ENCODE assay signal across 9 mouse cellular contexts in genomic region chr7:126847421-126848398, GRCm38 (mm10). TPM values are rescaled to one million over a fixed set of nuclear protein-coding genes. Genes with fewer than 3 reads are reported as not detected.
A peak's percentile ranks its signal among the peaks of the same experiment; 100 is the strongest.
DNase-seq lines count a peak whose midpoint lies in the region; ATAC-seq lines count a peak whose summit lies in the region.
"Had no signal": no experiment of that assay in that cellular context is flagged by ENCODE, and none has a peak within 500 bp of the region (broad histone marks: within the 10 kb centered on the region; RNA-seq: fewer than 3 reads in every experiment).

No protein-coding gene starts in this region.

- peaks cover 12% of the 10 kb centered on the region for H3K27me3 ChIP-seq in hindbrain, embryonic 11.5 days (ENCODE audit: control insufficient read depth, insufficient read depth, low read length)
- peaks cover 20% of the 10 kb centered on the region for H3K27me3 ChIP-seq in midbrain, embryonic 13.5 days

- peak; percentile 53; the same call in 1 of the 2 replicates for ATAC-seq in hindbrain, embryonic 11.5 days (ENCODE audit: low FRiP score)
- ATAC-seq in midbrain, embryonic 13.5 days = peak; percentile 68
- ATAC-seq in frontal cortex, adult (ENCODE audit: low TSS enrichment) = no peak

- peak overlapping the region; percentile 100 for H3K4me2 ChIP-seq in hindbrain, embryonic 11.5 days (replicated peaks; ENCODE audit: low read depth, low read length)
- H3K4me2 ChIP-seq in midbrain, embryonic 13.5 days (replicated peaks) = peak overlapping the region; percentile 99

- no peaks in the 10 kb centered on the region for H3K9me3 ChIP-seq in hindbrain, embryonic 11.5 days (ENCODE audit: control insufficient read depth, low read length)
- H3K9me3 ChIP-seq in midbrain, embryonic 13.5 days = no peaks in the 10 kb centered on the region

- no peak overlapping the region for H3K27ac ChIP-seq in hindbrain, embryonic 11.5 days (ENCODE audit: low read depth, low read length)
- no peak overlapping the region for H3K27ac ChIP-seq in midbrain, embryonic 13.5 days

- H3K4me1 ChIP-seq in hindbrain, embryonic 11.5 days (replicated peaks; ENCODE audit: control insufficient read depth, insufficient read depth, low read length) = peaks cover 9% of the 10 kb centered on the region
- peaks cover 27% of the 10 kb centered on the region for H3K4me1 ChIP-seq in midbrain, embryonic 13.5 days (replicated peaks)

- H3K4me3 ChIP-seq in hindbrain, embryonic 11.5 days (ENCODE audit: low read depth, low read length) = peak overlapping the region; percentile 50
- H3K4me3 ChIP-seq in midbrain, embryonic 13.5 days (replicated peaks) = peak overlapping the region; percentile 53

- DNase-seq in cerebellum, postnatal 10 days = peak; percentile 69 to 73
- no peak for DNase-seq in cerebellum, adult 11 months
- DNase-seq in ovary, postnatal 36 days (ENCODE audit: low spot score) = peak; percentile 42
- no peak for DNase-seq in ovary, adult 18-20 months (ENCODE audit: low spot score)
- DNase-seq in hindbrain, embryonic 11.5 days (ENCODE audit: low spot score) = peak; percentile 76
- DNase-seq in frontal cortex, postnatal 25 days (ENCODE audit: low spot score in 2 of 2) = no peak

- no peaks in the 10 kb centered on the region for H3K36me3 ChIP-seq in hindbrain, embryonic 11.5 days (ENCODE audit: control insufficient read depth, insufficient read depth, low read length)
- peaks cover 13% of the 10 kb centered on the region for H3K36me3 ChIP-seq in midbrain, embryonic 13.5 days

- under 1% methylated on average over 71 of the region's 74 CpGs for WGBS in hindbrain, embryonic 11.5 days
- WGBS in midbrain, embryonic 13.5 days = under 1% methylated on average over 70 of the region's 74 CpGs

- H3K9ac ChIP-seq in hindbrain, embryonic 11.5 days (ENCODE audit: low read depth, low read length) = peak overlapping the region; percentile 68
- peak overlapping the region; percentile 74 for H3K9ac ChIP-seq in midbrain, embryonic 13.5 days (replicated peaks)

RNA-seq across cellular contexts. Expression of gene Doc2a, which starts 0.5 kb away (rescaled TPM):
- polyA plus RNA-seq in hindbrain, embryonic 11.5 days (2014; fragmentation: Nextera tagmentation; extraction: Ambion mirVana) = 3.4 and 3.7 TPM in 2 replicates
- 5.3 and 8.5 TPM in 2 replicates for polyA plus RNA-seq in midbrain, embryonic 13.5 days (2015; fragmentation: Nextera tagmentation; extraction: Ambion mirVana)
- polyA plus RNA-seq: gonadal fat pad, adult 2 months had no signal

RNA-seq across cellular contexts. Expression of gene Hirip3, which starts 14.1 kb away (rescaled TPM):
- 22.0 and 25.2 TPM in 2 replicates for polyA plus RNA-seq in hindbrain, embryonic 11.5 days (2014; fragmentation: Nextera tagmentation; extraction: Ambion mirVana)
- 26.8 and 28.5 TPM in 2 replicates for polyA plus RNA-seq in midbrain, embryonic 13.5 days (2015; fragmentation: Nextera tagmentation; extraction: Ambion mirVana)

RNA-seq across cellular contexts. Expression of gene Ino80e, which starts 14.5 kb away (rescaled TPM):
- 89.3 and 89.4 TPM in 2 replicates for polyA plus RNA-seq in hindbrain, embryonic 11.5 days (2014; fragmentation: Nextera tagmentation; extraction: Ambion mirVana)
- polyA plus RNA-seq in midbrain, embryonic 13.5 days (2015; fragmentation: Nextera tagmentation; extraction: Ambion mirVana) = 84.3 and 88.8 TPM in 2 replicates

RNA-seq across cellular contexts. Expression of gene 4930451I11Rik, which starts 16.3 kb away (rescaled TPM):
- polyA plus RNA-seq in hindbrain, embryonic 11.5 days (2014; fragmentation: Nextera tagmentation; extraction: Ambion mirVana) = not detected in 2 replicates
- not detected in 2 replicates for polyA plus RNA-seq in midbrain, embryonic 13.5 days (2015; fragmentation: Nextera tagmentation; extraction: Ambion mirVana)
- polyA plus RNA-seq: gonadal fat pad, adult 2 months had no signal

RNA-seq across cellular contexts. Expression of gene Taok2, which starts 36.8 kb away (rescaled TPM):
- polyA plus RNA-seq in hindbrain, embryonic 11.5 days (2014; fragmentation: Nextera tagmentation; extraction: Ambion mirVana) = 27.3 and 31.2 TPM in 2 replicates
- polyA plus RNA-seq in midbrain, embryonic 13.5 days (2015; fragmentation: Nextera tagmentation; extraction: Ambion mirVana) = 61.4 and 63.1 TPM in 2 replicates

Comparison
In these comparisons a context has a peak if more than half of its experiments do, and no peak if none do; other contexts are left out.
1. DNase-seq: peak in cerebellum, postnatal 10 days (2 of 2), ovary, postnatal 36 days (single experiment) and hindbrain, embryonic 11.5 days (single experiment); none in cerebellum, adult 11 months (single experiment), ovary, adult 18-20 months (single experiment) and frontal cortex, postnatal 25 days (0 of 2).